22 mouse cellular contexts compared by ENCODE assay signal in genomic region chr11:78425572-78425971, GRCm38 (mm10). TPM values are rescaled to one million over a fixed set of nuclear protein-coding genes. Genes with fewer than 3 reads are reported as not detected.
"Had no signal": no experiment of that assay in that cellular context is flagged by ENCODE, and none has a peak within 500 bp of the region (broad histone marks: within the 10 kb centered on the region; RNA-seq: fewer than 3 reads in every experiment).

No protein-coding gene starts in this region.

- H3K27ac ChIP-seq: liver, embryonic 14.5 days; midbrain, embryonic 10.5 days; midbrain, embryonic 12.5 days; neural tube, embryonic 12.5 days had no signal

- H3K36me3 ChIP-seq: midbrain, embryonic 10.5 days; midbrain, embryonic 12.5 days; neural tube, embryonic 12.5 days had no signal

- H3K4me2 ChIP-seq: lung, embryonic 14.5 days; midbrain, embryonic 12.5 days; neural tube, embryonic 12.5 days had no signal

- DNase-seq: lung, adult 18-20 months; lung, embryonic 14.5 days; lung, postnatal 10 days; lung, postnatal 4 days; midbrain, embryonic 14.5 days; right cerebral cortex, postnatal 25 days; right cerebral cortex, postnatal 4 days; spleen, adult 18-20 months; thymus, postnatal 14 days; thymus, postnatal 36 days had no signal

- H3K9ac ChIP-seq: liver, embryonic 14.5 days; lung, embryonic 14.5 days; midbrain, embryonic 12.5 days; neural tube, embryonic 12.5 days had no signal

- H3K27me3 ChIP-seq: midbrain, embryonic 12.5 days; neural tube, embryonic 12.5 days had no signal

- H3K4me3 ChIP-seq: midbrain, embryonic 10.5 days; midbrain, embryonic 12.5 days; neural tube, embryonic 12.5 days had no signal

- H3K9me3 ChIP-seq: midbrain, embryonic 10.5 days; midbrain, embryonic 12.5 days; neural tube, embryonic 12.5 days had no signal

- H3K4me1 ChIP-seq: midbrain, embryonic 12.5 days; neural tube, embryonic 12.5 days had no signal

RNA-seq across cellular contexts. Expression of gene Slc13a2, which starts 3.6 kb away (rescaled TPM):
- total RNA-seq: megakaryocyte-erythroid progenitor cell, adult 5-6 weeks; midbrain, postnatal 0 days; monocyte, adult 5-6 weeks had no signal
- polyA plus RNA-seq: lung, embryonic 14.5 days; midbrain, embryonic 10.5 days; midbrain, embryonic 12.5 days; midbrain, embryonic 14.5 days; midbrain, postnatal 0 days; neural tube, embryonic 12.5 days; neural tube, embryonic 14.5 days had no signal

RNA-seq across cellular contexts. Expression of gene Foxn1, which starts 39.2 kb away (rescaled TPM):
- total RNA-seq: megakaryocyte, adult 5-6 weeks; megakaryocyte-erythroid progenitor cell, adult 5-6 weeks; midbrain, postnatal 0 days; monocyte, adult 5-6 weeks; neutrophil, adult 5-6 weeks had no signal
- polyA plus RNA-seq: liver, embryonic 14.5 days; liver, embryonic 16.5 days; lung, embryonic 14.5 days; midbrain, embryonic 10.5 days; midbrain, embryonic 12.5 days; midbrain, embryonic 14.5 days; midbrain, postnatal 0 days; neural tube, embryonic 12.5 days; neural tube, embryonic 14.5 days; testis, adult 2 months had no signal

RNA-seq across cellular contexts. Expression of gene Slc46a1, which starts 39.9 kb away (rescaled TPM):
- total RNA-seq: neutrophil, adult 5-6 weeks had no signal
